Mouse (Mus musculus) embryonic facial prominence, embryonic 12.5 days (tissue): ENCODE data around the gene Wipi1. TPM values are rescaled to one million over a fixed set of nuclear protein-coding genes. Genes with fewer than 3 reads are reported as not detected.
"Not testable (repeated sequence)": the region's sequence is repeated elsewhere in the genome, so short reads cannot be mapped to it uniquely, and the experiment has no call there.

Source experiments
- ATAC-seq: fragments of 200-750 bp; cut with Nextera tagmentation; 2 replicates; pipeline ENCODE4 v1.8.0; 2017; ENCODE audit not compliant: insufficient number of reproducible peaks, insufficient read depth, low FRiP score, low TSS enrichment
- H3K27ac ChIP-seq: fragments of 300-500 bp; sonication (generic); 2 replicates; pipeline ENCODE4 v1.5.1; 2016; ENCODE audit warnings: mild to moderate bottlenecking
- H3K27me3 ChIP-seq: fragments of 300-500 bp; sonication (generic); 2 replicates; pipeline ENCODE4 v1.6.1; 2016; ENCODE audit warnings: mild to moderate bottlenecking, moderate library complexity
- H3K36me3 ChIP-seq: fragments of 300-500 bp; sonication (generic); 2 replicates; pipeline ENCODE4 v1.6.1; 2016; ENCODE audit warnings: mild to moderate bottlenecking
- H3K4me1 ChIP-seq: fragments of 300-500 bp; sonication (generic); 2 replicates; pipeline ENCODE4 v1.6.1; 2016
- H3K4me2 ChIP-seq: fragments of 300-500 bp; sonication (generic); replicated peaks from 2 replicates; pipeline ENCODE4 v1.6.1; 2016; ENCODE audit warnings: mild to moderate bottlenecking, moderate library complexity
- H3K4me3 ChIP-seq: fragments of 300-500 bp; sonication (generic); 2 replicates; pipeline ENCODE4 v1.5.1; 2016; ENCODE audit warnings: mild to moderate bottlenecking
- H3K9ac ChIP-seq: fragments of 300-500 bp; sonication (generic); 2 replicates; pipeline ENCODE4 v1.6.1; 2016; ENCODE audit warnings: mild to moderate bottlenecking, moderate library complexity
- H3K9me3 ChIP-seq: fragments of 300-500 bp; sonication (generic); 2 replicates; pipeline ENCODE4 v1.6.1; 2016; ENCODE audit warnings: mild to moderate bottlenecking, moderate library complexity
- WGBS: fragments of 180-500 bp; shearing (Covaris S2); methylation state at CpG from one replicate; pipeline ENCODE4 v1.1.7; 2016; 5-methylcytosine and 5-hydroxymethylcytosine counted together
- polyA plus RNA-seq: library from polyadenylated mRNA; unstranded; fragments of >200 nt; fragmentation: Nextera tagmentation; extraction: Ambion mirVana; gene quantifications from 2 replicates; pipeline ENCODE4 v1.2.1, GENCODE M21; 2016

The Wipi1 gene
- polyA plus RNA-seq, 1 experiment from 2014 or later: 43.0 TPM

GRCm38 (mm10) chr11:109641498-109642222 lies 29.9 kb upstream of the Wipi1 start:
- no peaks in the 10 kb centered on the region for H3K4me1 ChIP-seq

GRCm38 (mm10) chr11:109635871-109636395 lies 24.2 kb upstream of the Wipi1 start:
- H3K4me1 ChIP-seq: no peaks in the 10 kb centered on the region
- no peak overlapping the region for H3K4me3 ChIP-seq
- no peak overlapping the region for H3K27ac ChIP-seq
- ATAC-seq: no peak
- 79% methylated on average over 6 of the region's 6 CpGs for WGBS
- H3K27me3 ChIP-seq: no peaks in the 10 kb centered on the region
- no peaks in the 10 kb centered on the region for H3K36me3 ChIP-seq
- no peak overlapping the region for H3K4me2 ChIP-seq
- H3K9me3 ChIP-seq: no peaks in the 10 kb centered on the region
- no peak overlapping the region for H3K9ac ChIP-seq

More at GRCm38 (mm10) chr11:109641498-109642222, 29.9 kb upstream of the Wipi1 start:
- Histone ChIP-seq H3K4me2 (no peak overlapping the region), H3K9ac (no peak overlapping the region), H3K27ac (no peak overlapping the region), H3K4me3 (no peak overlapping the region), H3K36me3 (no peaks in the 10 kb centered on the region), H3K27me3 (no peaks in the 10 kb centered on the region), H3K9me3 (no peaks in the 10 kb centered on the region)
- ATAC-seq: no peak
- 83% methylated on average over 5 of the region's 5 CpGs for WGBS

- Histone ChIP-seq H3K36me3 (no peaks in the 10 kb centered on the region), H3K4me3 (no peak overlapping the region), H3K4me1 (no peaks in the 10 kb centered on the region), H3K9ac (no peak overlapping the region), H3K27ac (no peak overlapping the region), H3K4me2 (no peak overlapping the region), H3K9me3 (no peaks in the 10 kb centered on the region), H3K27me3 (no peaks in the 10 kb centered on the region)
- ATAC-seq: no peak
- 64% methylated on average over 9 of the region's 9 CpGs for WGBS
Measured at GRCm38 (mm10) chr11:109634928-109635327, 23.2 kb upstream of the Wipi1 start.

- H3K27me3 ChIP-seq: no peaks in the 10 kb centered on the region
- WGBS: 44% methylated on average over 10 of the region's 10 CpGs
- H3K36me3 ChIP-seq: no peaks in the 10 kb centered on the region
- no peak overlapping the region for H3K4me2 ChIP-seq
- no peak overlapping the region for H3K4me3 ChIP-seq
- 0 out of 2 replicates have a peak, but pooled peaks cover 3% of the 10 kb centered on the region for H3K4me1 ChIP-seq
- no peak for ATAC-seq
- no peak overlapping the region for H3K9ac ChIP-seq
- H3K9me3 ChIP-seq: no peaks in the 10 kb centered on the region
- H3K27ac ChIP-seq: no peak overlapping the region
Measured at GRCm38 (mm10) chr11:109629021-109629521, 17.3 kb upstream of the Wipi1 start.

- Histone ChIP-seq H3K27me3 (no peaks in the 10 kb centered on the region), H3K27ac (no peak overlapping the region), H3K4me1 (peaks cover 8% of the 10 kb centered on the region; the same call in 1 of the 2 replicates), H3K4me3 (no peak overlapping the region), H3K4me2 (no peak overlapping the region), H3K9ac (no peak overlapping the region), H3K9me3 (no peaks in the 10 kb centered on the region), H3K36me3 (no peaks in the 10 kb centered on the region)
- WGBS: 86% methylated on average over 3 of the region's 3 CpGs
- no peak for ATAC-seq
Measured at GRCm38 (mm10) chr11:109628099-109628498, 16.3 kb upstream of the Wipi1 start.

- H3K4me2 ChIP-seq: no peak overlapping the region
- no peak overlapping the region for H3K4me3 ChIP-seq
- H3K4me1 ChIP-seq: peaks cover 11% of the 10 kb centered on the region
- no peaks in the 10 kb centered on the region for H3K9me3 ChIP-seq
- no peaks in the 10 kb centered on the region for H3K27me3 ChIP-seq
- no peak overlapping the region for H3K27ac ChIP-seq
- WGBS: 89% methylated on average over 4 of the region's 4 CpGs
- ATAC-seq: no peak
- H3K9ac ChIP-seq: no peak overlapping the region
- no peaks in the 10 kb centered on the region for H3K36me3 ChIP-seq
Measured at GRCm38 (mm10) chr11:109627648-109628047, 15.9 kb upstream of the Wipi1 start.

GRCm38 (mm10) chr11:109623238-109623637 lies 11.5 kb upstream of the Wipi1 start:
- WGBS: 86% methylated on average over 7 of the region's 7 CpGs
- H3K9me3 ChIP-seq: no peaks in the 10 kb centered on the region
- H3K27me3 ChIP-seq: no peaks in the 10 kb centered on the region
- H3K9ac ChIP-seq: no peak overlapping the region
- peaks cover 16% of the 10 kb centered on the region for H3K4me1 ChIP-seq
- no peak overlapping the region for H3K27ac ChIP-seq
- no peak overlapping the region for H3K4me3 ChIP-seq
- no peaks in the 10 kb centered on the region for H3K36me3 ChIP-seq
- ATAC-seq: no peak
- H3K4me2 ChIP-seq: no peak overlapping the region

- Histone ChIP-seq H3K4me3 (no peak overlapping the region), H3K9ac (no peak overlapping the region)
- 20% methylated on average over 15 of the region's 15 CpGs for WGBS
Measured at GRCm38 (mm10) chr11:109622518-109623037, 10.8 kb upstream of the Wipi1 start.

GRCm38 (mm10) chr11:109621183-109621582 lies 9.4 kb upstream of the Wipi1 start:
- 18% methylated on average over 2 of the region's 2 CpGs for WGBS
- Histone ChIP-seq H3K27me3 (no peaks in the 10 kb centered on the region), H3K4me3 (no peak overlapping the region), H3K9ac (no peak overlapping the region), H3K36me3 (no peaks in the 10 kb centered on the region), H3K4me2 (no peak overlapping the region), H3K4me1 (peaks cover 16% of the 10 kb centered on the region), H3K9me3 (no peaks in the 10 kb centered on the region), H3K27ac (no peak overlapping the region)
- ATAC-seq: no peak

More at GRCm38 (mm10) chr11:109622518-109623037, 10.8 kb upstream of the Wipi1 start:
- Histone ChIP-seq H3K36me3 (no peaks in the 10 kb centered on the region), H3K27me3 (no peaks in the 10 kb centered on the region), H3K27ac (no peak overlapping the region), H3K4me2 (peak overlapping the region; percentile 42), H3K9me3 (no peaks in the 10 kb centered on the region), H3K4me1 (peaks cover 16% of the 10 kb centered on the region)
- ATAC-seq: peak; percentile 64

- Histone ChIP-seq H3K27ac (no peak overlapping the region), H3K4me1 (peaks cover 16% of the 10 kb centered on the region), H3K4me3 (no peak overlapping the region), H3K27me3 (no peaks in the 10 kb centered on the region), H3K36me3 (no peaks in the 10 kb centered on the region), H3K9ac (no peak overlapping the region), H3K4me2 (no peak overlapping the region), H3K9me3 (no peaks in the 10 kb centered on the region)
- no peak for ATAC-seq
- 77% methylated on average over 6 of the region's 6 CpGs for WGBS
Measured at GRCm38 (mm10) chr11:109620356-109620755, 8.6 kb upstream of the Wipi1 start.

- not testable (repeated sequence) for H3K4me2 ChIP-seq, H3K9ac ChIP-seq, H3K27ac ChIP-seq, H3K9me3 ChIP-seq, H3K36me3 ChIP-seq, H3K27me3 ChIP-seq, H3K4me3 ChIP-seq, ATAC-seq
- H3K4me1 ChIP-seq: peaks cover 16% of the 10 kb centered on the region
- 31% methylated on average over 8 of the region's 8 CpGs for WGBS
Measured at GRCm38 (mm10) chr11:109619055-109619454, 7.3 kb upstream of the Wipi1 start.

GRCm38 (mm10) chr11:109616766-109617165 lies 5.0 kb upstream of the Wipi1 start:
- H3K4me3 ChIP-seq: no peak overlapping the region
- WGBS: 57% methylated on average over 4 of the region's 4 CpGs
- H3K27me3 ChIP-seq: no peaks in the 10 kb centered on the region
- no peak overlapping the region for H3K4me2 ChIP-seq
- no peak overlapping the region for H3K9ac ChIP-seq
- H3K27ac ChIP-seq: no peak overlapping the region
- 0 out of 2 replicates have a peak, but pooled peaks cover under 1% of the 10 kb centered on the region for H3K4me1 ChIP-seq
- no peaks in the 10 kb centered on the region for H3K9me3 ChIP-seq
- no peak for ATAC-seq
- no peaks in the 10 kb centered on the region for H3K36me3 ChIP-seq
